Mouse (Mus musculus) spleen, postnatal 36 days (tissue): ENCODE measurements around the gene Ermard.
"Not testable (repeated sequence)": the region's sequence is repeated elsewhere in the genome, so short reads cannot be mapped to it uniquely, and the experiment has no call there.

Experiments used
- DNase-seq, 2 experiments: peaks; one replicate each; pipeline ENCODE4 v3.0.0; 2022; ENCODE audit warnings: low spot score in 2 of 2, mixed read lengths in 1 of 2

Ermard gene

GRCm38 (mm10) chr17:15041175-15041729 is at the start of gene Ermard, which contains the start of the genes Tcte3 and Gm3448:
Gene Ermard, plus strand, starts transcription at chr17:15041208.
Gene Tcte3, minus strand, starts transcription at chr17:15041488.
Gene Gm3448, minus strand, starts transcription at chr17:15041537.
- DNase-seq, result peak; percentile 18 to 33

GRCm38 (mm10) chr17:14992522-14993138 is 48.4 kb upstream of the Ermard start:
- DNase-seq, result not testable (repeated sequence)

- not testable (repeated sequence) for DNase-seq
Observed at GRCm38 (mm10) chr17:14993139-14993832, 47.7 kb upstream of the Ermard start.

- not testable (repeated sequence) for DNase-seq
Observed at GRCm38 (mm10) chr17:14994140-14994539, 46.9 kb upstream of the Ermard start.

- not testable (repeated sequence) for DNase-seq
Observed at GRCm38 (mm10) chr17:15000047-15000446, 41.0 kb upstream of the Ermard start.

- DNase-seq, result not testable (repeated sequence)
Observed at GRCm38 (mm10) chr17:15009088-15009487, 31.9 kb upstream of the Ermard start.

- DNase-seq, result not testable (repeated sequence)
Observed at GRCm38 (mm10) chr17:15009706-15010413, 31.1 kb upstream of the Ermard start, which contains the start of gene Gm3435. Gene Gm3435, plus strand, starts transcription at chr17:15010176.

GRCm38 (mm10) chr17:15021503-15022220 is 19.3 kb upstream of the Ermard start:
- peak; percentile 19 to 37 for DNase-seq

GRCm38 (mm10) chr17:15023878-15024492 is 17.0 kb upstream of the Ermard start:
- DNase-seq, result not testable (repeated sequence)

GRCm38 (mm10) chr17:15024502-15025193 is 16.4 kb upstream of the Ermard start:
- not testable (repeated sequence) for DNase-seq

- not testable (repeated sequence) for DNase-seq
Observed at GRCm38 (mm10) chr17:15025513-15025912, 15.5 kb upstream of the Ermard start.

- DNase-seq, result not testable (repeated sequence)
Observed at GRCm38 (mm10) chr17:15031414-15031813, 9.6 kb upstream of the Ermard start.

GRCm38 (mm10) chr17:15040455-15040854 is 553 bp upstream of the Ermard start:
- not testable (repeated sequence) for DNase-seq

GRCm38 (mm10) chr17:15050338-15050737 is 9.3 kb downstream of the Ermard start:
- DNase-seq, result not testable (repeated sequence)

GRCm38 (mm10) chr17:15052766-15053165 is 11.8 kb downstream of the Ermard start:
- not testable (repeated sequence) for DNase-seq

- not testable (repeated sequence) for DNase-seq
Observed at GRCm38 (mm10) chr17:15053183-15053828, 12.3 kb downstream of the Ermard start.

GRCm38 (mm10) chr17:15053829-15054200 is 12.8 kb downstream of the Ermard start:
- not testable (repeated sequence) for DNase-seq

- DNase-seq, result no peak
Observed at GRCm38 (mm10) chr17:15055925-15056324, 14.9 kb downstream of the Ermard start.

- no peak for DNase-seq
Observed at GRCm38 (mm10) chr17:15058161-15058591, 17.2 kb downstream of the Ermard start.

- no peak for DNase-seq
Observed at GRCm38 (mm10) chr17:15059646-15060045, 18.6 kb downstream of the Ermard start.
